Mouse (Mus musculus) common myeloid progenitor, adult 5-6 weeks (primary cell): ENCODE results near the gene Exosc3. TPM values are rescaled to one million over a fixed set of nuclear protein-coding genes. Genes with fewer than 3 reads are reported as not detected.

Source experiments
- ATAC-seq: replicated peaks from 2 replicates; pipeline ENCODE4 v1.8.0; 2016; ENCODE audit warnings: low read depth, mild to moderate bottlenecking, moderate TSS enrichment, inconsistent platforms; ENCODE audit not compliant: poor library complexity, severe bottlenecking
- total RNA-seq: library from RNA; stranded (forward); fragments of 200-1000, 187-1606 nt; gene quantifications from 2 replicates; pipeline ENCODE4 v1.2.3, GENCODE M21; 2017

Gene Exosc3
- total RNA-seq, 1 experiment from 2014 or later = 179 TPM

DNA sequence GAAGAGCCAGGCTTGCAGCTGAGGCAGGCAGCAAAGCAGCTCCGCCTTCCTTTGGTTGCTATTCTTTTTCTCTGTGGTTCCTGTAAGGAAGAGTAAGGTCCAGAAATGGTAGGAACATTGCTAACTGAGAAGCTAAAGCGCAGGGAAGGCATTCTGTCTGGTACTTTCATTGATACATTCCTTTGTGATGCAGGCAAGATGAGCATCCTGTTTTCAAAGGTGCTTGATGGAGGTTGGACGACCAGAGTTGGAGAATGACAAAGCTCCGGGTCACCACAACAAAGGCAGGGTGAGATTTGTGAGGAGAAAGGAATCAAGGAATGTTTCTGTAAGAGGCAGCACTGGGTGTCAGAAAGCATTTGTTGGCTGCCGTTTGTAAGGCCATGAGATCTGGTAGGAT, 54.6 kb downstream of the Exosc3 start:
- no peak for ATAC-seq

DNA sequence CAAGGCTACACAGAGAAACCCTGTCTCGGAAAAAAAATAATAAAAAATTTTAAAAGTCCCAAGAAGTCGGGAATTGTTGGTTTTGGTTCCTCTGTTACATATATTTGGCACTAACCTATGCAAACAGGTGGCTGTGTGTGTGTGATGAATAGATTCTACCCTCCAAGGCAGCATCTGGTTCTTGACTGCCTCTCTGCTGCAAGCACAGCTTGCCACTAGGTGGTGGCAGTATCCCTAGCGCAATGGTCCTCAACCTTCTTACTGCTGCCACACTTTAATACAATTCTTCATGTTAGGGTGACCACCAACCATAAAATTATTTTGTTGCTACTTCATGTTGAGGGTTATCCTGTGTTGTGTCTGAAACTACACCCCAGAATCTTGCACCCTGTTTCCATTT, 56.2 kb downstream of the Exosc3 start:
- ATAC-seq = peak; percentile 63

DNA sequence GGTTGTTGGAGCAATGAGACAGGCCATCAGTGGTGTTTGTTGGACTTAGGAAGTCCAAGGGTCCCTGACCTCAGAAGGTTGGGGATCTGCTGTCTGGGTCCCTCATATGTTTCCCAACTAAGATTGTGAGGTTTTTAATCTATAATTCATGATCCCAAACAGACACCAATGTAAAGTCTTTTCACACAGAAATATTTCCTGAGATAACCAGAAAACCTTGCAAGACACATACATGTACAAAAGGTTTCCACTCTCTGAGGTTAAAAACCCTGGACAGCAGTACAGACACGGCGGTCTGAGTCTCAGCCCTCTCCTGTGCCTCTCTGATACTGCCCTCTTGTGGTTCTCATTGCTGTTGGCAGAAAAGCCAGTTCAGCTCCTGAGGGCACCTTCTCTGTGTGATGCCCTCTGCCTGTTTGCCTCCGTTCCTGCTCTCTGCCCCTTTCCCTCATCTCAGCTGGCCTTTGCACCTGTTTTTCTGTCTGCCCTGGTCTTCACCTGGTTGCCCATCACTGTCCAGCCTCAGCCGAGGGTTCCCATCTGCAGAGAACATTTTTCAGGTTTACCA, 62.5 kb downstream of the Exosc3 start:
- peak; percentile 89 for ATAC-seq

DNA sequence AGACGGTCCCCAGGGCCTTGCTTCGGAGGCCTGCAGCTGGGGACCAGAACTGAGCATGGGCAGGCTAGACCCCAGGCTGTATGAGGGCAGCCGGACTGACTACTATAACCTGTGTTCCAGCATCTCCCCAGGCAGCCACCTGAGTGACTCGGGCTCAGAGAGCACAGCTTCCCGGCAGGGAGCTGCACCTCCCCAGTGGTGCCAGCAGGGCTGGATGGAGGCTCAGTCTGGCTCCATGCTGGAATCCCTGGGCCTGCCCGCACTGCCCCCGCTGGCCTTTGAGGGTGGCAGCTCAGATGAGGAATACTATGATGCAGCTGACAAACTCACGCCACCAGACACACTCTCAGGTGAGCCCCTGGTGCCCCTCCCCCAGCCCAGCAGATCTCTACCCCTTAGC, 63.2 kb downstream of the Exosc3 start:
- peak; percentile 62 for ATAC-seq

DNA sequence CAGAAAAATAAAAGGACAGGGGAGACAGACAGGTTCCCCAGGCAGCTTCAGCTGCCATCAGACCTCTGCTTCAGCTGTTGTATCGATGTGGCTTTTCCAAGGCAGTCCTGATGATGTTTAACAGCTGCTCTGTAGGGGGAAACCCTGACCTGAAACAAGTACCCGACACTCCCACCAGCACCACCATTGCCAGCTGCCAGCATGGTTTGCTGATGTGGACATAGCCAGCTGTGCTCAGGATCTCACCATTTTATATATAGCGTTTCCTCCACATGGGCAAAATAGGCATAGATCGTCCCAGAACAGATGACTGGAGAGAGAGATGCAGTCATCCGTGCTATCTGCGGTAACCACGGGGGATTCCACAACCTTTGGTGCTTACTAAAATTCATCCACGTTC, 66.8 kb downstream of the Exosc3 start:
- ATAC-seq = no peak

DNA sequence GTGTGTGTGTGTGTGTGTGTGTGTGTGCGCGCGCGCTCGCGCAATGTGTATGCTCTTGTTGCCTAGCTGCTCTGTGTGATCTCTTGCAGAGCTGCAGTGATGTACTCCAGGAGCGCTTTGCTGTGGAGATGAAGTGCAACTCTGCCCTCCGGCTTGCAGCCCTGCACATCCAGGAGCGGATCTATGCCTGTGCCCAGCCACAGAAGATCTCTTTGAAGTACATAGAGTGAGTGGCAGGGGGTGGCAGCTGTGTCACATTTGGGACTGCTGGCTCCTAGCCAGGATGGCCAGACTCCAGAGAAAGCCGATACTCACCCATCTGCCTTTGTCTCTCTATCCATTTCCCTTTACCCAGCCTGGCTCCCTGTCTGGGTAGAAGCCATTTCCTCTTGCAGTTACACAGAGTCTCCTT, 71.5 kb downstream of the Exosc3 start:
- no peak for ATAC-seq

DNA sequence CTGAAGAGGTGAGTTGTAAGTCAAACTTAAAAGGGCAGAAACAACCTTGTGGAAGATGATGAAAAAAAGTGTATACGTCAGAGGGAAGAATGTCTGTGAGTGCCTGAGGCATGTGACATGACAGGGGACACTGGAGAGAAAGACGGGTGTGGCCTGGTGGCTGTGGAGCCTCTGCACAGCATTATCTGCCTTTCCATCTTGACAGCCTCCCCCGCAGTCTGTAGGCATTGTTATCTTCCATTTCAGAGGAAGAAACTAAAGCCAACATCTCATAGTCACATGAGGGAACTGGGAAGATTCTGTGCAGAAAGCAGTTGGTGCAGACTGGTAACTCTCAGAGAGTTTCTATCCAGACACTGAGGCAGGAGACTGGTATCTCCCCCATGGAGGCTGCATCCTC, 74.6 kb downstream of the Exosc3 start:
- peak; percentile 62 for ATAC-seq

Other genes with a start within 250 kb of the Exosc3 start
- 228 and 259 TPM in 2 replicates for gene Tomm5, start 234.6 kb downstream of the Exosc3 start, total RNA-seq
- not detected in 2 replicates for gene Frmpd1, start 157.9 kb downstream of the Exosc3 start, total RNA-seq
- 11.9 and 23.7 TPM in 2 replicates for gene Trmt10b, start 45.6 kb downstream of the Exosc3 start, total RNA-seq
- gene Dcaf10, start 631 bp downstream of the Exosc3 start, total RNA-seq = 9.7 and 12.0 TPM in 2 replicates
- gene Slc25a51, start 66.0 kb upstream of the Exosc3 start, total RNA-seq = 34.7 and 47.1 TPM in 2 replicates
- 0.64 and 3.8 TPM in 2 replicates for gene Shb, start 189.7 kb upstream of the Exosc3 start, total RNA-seq